Mouse (Mus musculus): ENCODE measurements around the gene Galntl6.
A peak's percentile ranks its signal among the peaks of the same experiment; 100 is the strongest.

Galntl6 gene

DNA sequence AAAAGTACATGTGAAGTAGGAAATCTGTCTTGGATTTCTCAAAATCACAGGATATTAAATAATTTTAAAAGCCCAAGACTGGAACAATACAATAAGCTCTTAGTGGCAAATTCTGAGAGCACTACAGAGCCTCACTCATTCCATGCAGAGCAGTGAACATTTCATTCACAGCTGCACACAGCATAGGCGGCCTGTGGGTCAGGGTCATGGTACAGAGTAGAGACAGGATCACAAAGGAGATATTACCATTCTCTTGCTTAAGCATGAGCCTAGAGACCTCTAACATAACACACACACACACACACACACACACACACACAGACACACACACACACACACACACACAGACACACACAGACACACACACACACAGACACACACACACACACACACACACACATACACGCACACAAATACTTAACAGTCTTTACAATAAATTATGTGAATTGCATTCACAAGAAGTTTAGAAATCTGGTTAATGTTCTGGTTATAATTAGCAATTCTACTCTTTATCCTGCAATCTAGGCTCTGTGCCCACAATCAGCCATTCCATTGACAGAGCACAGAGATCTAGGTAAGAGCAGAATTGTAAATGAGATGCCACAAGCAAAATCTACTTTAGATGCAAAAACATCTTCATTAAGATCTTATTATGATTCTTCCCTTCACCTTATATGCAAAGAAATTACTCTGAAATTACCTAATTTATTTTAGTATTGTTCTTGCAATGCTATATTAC, 653.7 kb downstream of the Galntl6 start:
- DNase-seq (ENCODE audit: low spot score in 2 of 2): no peak

DNA sequence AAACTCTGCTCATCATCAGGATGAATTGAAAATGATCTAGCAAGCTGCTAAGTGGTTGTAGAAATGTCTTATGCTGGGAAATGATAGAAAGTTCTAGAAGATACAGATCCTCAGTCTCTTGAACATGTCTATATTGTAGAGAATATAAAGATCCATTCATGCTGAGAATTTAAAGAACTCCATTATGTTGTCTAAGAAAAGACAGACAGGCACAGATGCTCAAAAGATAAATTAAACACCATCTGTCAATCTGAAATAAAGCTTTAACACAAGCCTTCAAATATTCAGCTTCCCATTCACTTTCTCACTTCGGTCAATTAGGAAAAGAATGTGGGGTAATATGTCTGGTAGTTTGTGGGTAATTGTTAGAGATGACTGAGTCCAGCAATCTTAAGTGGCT, 658.8 kb downstream of the Galntl6 start:
- no peak for DNase-seq (ENCODE audit: low spot score in 2 of 2)

DNA sequence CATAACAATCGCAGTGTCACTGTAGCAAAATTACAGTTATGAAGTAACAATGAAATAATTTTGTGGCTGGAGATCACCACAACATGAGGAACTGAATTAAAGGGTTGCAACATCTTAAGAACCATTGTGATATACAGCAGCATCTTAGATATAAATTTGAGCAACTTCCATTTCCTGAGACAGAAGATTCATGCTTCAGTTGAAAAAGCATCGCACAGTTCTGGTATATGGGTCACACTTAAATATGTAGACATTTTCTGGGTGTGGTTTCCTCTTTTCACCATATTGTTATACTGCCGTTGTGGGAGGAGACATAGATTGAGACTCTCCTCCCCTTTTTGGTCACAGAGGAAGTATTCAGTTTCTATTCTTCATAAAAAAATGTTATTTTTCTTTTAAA, 667.6 kb downstream of the Galntl6 start:
- no peak for DNase-seq (ENCODE audit: low spot score in 2 of 2)

DNA sequence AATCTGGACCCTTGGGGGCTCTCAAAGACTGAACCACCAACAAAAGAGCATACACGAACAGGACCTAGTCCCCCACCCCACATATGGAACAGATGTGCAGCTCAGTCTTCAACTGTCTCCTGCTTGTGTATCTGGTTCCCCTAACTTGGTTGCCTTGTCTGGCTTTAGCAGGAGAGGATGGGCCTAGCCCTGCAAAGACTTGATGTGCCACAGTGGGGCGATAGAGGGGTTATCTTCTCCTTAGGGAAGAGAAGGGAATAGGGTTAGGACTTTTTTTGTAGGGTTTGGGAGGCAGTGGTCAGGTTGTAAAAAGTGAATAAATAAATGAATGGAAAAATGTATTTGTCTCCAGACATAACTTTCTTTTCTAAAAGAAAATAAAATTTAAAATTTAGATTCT, 678.2 kb downstream of the Galntl6 start:
- no peak for DNase-seq (ENCODE audit: low spot score in 2 of 2)

DNA sequence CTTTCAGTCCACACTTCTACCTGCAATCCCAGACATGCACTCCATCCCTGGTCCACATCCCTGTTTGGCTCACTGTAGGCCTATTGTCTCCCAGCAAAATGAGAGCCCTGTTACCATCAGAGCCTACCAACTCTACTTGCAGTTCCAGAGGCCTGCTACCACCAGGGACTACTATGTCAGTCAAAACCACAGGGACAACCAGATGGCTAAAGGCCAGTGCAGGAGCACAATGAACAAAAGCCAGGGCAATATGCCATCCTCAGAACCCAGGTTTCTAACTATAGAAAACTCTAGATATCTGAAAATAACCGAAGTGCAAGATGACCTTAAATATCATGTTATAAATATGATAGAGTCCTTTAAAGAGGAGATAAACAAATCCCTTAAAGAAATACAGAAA, 683.7 kb downstream of the Galntl6 start:
- no peak for DNase-seq (ENCODE audit: low spot score in 2 of 2)

DNA sequence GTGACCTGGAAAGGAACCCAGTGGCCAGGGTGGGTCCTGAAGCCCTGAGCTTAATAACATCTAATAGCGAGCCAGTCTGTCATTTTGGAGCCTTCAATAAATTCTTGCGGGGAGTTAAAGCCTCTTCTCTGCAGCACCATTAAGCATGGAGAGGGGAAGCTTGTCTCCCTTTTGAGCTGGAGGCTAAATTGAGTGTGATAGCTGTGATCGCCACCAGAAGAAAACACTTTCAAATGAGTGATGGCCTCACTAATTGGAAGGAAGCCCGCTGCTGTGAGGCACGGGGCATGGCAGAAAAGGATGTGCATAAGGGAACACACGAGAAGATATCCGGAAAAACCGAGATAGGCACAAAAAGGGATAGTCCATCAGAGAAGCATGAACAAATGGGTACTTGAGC, 694.6 kb downstream of the Galntl6 start:
- DNase-seq (ENCODE audit: low spot score in 2 of 2): no peak

DNA sequence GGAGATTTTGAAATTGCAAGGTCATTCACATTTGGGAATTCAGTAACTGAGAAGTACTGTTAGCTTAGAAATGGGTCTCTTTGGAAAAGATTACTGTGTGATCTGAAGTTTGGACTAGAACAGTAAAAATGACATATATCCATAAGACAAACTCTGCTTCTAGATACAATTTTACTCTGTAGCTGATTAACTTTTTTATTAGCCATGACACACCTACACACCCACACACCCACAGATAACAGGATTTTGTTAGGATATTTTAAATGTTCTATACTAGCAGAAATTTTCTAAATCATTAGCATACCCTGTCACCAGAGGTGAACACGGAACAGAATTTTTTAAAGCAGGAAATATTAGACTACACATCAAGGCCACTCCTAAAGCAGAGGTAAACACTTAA, 722.7 kb downstream of the Galntl6 start:
- no peak for DNase-seq (ENCODE audit: low spot score in 2 of 2)

DNA sequence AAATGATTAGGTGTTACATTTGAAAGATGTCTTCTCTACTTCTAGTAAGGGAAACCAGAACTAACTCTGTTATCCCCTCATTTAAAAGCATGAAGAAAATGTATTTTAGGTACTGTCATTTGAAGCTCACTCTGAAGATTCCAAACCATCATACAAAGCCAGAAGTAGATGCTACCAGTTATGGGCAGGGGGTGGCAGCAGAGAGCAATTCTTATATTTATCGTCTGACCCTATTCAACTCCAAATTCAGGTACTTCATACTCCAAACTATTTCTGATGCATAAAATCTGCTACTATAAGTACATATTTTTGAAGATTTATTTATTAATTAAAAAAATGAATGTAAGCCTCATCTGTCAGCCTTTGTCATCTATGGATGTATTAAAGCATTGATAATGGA, 765.5 kb downstream of the Galntl6 start:
- peak; percentile 31 to 75 for DNase-seq (ENCODE audit: low spot score in 2 of 2)

DNA sequence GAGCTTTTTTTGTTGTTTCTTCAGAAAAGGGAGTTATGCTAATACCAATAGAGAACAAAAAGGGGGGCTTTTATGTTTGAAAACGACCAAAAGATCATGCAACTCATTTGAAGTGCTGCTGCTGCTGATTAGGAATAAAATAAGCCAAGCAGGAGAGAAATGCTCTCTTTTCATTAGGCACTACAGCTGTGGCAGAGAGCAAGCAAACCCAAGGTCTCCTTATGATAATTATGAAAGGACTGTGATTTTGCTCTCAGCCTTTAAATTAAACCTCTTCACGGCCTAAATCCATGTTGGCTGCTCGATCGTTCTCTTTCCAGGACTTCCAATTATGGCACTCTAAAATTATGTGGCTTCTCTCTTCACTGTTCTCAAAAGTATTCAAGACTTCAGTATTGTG, 825.7 kb downstream of the Galntl6 start:
- no peak for DNase-seq (ENCODE audit: low spot score in 2 of 2)

DNA sequence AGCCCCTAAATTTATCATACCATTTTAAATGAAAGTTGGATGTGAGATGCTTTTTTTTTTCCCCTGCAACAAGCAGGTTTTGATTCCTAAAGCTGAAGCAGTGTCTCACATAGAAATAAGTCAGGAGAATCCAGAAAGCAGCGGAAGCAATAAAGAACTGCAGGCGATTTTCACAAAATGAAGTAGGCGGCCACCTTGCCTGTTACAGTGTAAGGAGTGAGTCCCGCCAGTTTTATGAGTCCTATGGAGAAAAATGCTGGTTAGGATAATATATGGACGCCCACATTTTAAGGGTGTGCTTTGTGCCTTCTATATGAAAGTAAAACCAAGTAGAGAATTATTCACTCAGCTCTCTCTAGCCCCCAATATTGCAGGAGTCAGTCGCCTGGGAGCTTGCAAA, 827.5 kb downstream of the Galntl6 start:
- peak in 1 of 2 experiments; percentile 57 for DNase-seq (ENCODE audit: low spot score in 2 of 2)

DNA sequence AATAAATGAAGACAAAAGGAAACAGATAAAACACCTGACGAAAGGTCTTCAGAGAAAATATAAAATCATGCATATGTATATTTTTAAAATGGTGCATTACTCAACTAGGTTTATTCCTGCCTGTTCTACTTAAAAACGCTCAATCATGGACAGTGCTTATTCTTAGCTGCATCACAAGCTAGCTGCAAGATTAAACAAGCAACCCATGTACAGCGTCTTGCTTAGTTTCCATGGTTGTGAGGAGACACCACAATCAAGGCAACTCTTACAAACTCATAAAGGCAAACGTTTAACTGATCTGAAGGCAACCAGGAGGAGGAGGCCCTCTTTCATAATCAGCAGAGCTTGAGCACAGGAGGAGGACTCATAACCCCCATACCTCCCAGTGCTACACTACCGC, 830.7 kb downstream of the Galntl6 start:
- DNase-seq (ENCODE audit: low spot score in 2 of 2): peak in 1 of 2 experiments; percentile 10

DNA sequence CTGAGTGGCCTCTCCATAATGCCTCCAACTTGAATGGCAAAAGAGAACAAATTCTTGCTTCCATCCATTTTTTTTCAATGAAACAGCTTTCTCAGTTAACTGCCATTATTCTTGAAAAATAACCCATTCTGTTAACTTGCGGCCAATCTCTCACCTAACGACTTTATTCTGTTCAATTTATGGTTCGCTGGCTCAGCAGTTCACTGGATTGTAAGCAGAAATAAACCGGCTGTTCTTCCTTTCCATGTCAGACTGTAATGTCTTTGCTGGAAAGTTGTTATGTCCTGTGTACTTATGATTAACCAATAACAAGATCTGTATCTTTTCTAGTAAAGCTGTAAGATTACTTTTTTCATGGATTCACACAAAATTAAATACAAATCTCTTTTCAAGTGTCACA, 837.8 kb downstream of the Galntl6 start:
- no peak for DNase-seq (ENCODE audit: low spot score in 2 of 2)

DNA sequence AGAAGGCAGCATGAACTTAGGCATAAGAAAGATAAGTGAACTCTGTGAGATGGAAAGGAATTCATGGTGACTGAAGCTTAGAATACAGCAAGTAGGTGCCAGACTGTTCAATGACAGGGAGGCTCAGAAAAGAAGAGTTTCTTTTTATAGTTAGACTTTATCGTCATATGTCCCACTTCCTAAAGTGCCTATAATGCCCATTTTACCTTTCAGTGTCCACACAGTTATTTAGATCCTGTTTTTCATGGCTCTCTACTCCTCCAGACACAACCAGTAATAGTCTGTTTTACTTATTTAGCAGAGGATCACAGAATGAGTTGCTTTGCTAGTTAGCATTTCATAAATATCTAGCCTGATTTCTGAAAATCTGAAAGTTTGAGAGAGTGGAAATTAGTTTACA, 838.7 kb downstream of the Galntl6 start:
- DNase-seq (ENCODE audit: low spot score in 2 of 2): no peak

DNA sequence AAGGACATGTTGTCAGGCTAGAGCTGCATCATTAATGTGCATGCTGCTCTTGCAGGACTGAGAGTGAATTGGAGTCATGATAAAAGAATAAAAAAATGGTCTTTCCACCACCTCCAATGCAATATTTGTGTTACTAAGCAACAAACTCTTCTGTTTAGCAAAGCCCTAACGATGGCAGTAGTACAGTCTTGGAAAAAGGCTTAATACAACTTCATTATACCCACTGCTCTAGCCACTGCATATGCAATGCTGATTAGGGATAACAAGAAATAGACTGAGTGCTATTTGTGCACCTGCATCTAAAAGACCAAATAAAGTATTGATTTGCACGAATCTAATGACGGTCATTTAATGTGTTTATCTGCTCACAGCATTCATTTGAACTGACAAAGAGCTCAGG, 880.2 kb downstream of the Galntl6 start:
- no peak for DNase-seq (ENCODE audit: low spot score in 2 of 2)

DNA sequence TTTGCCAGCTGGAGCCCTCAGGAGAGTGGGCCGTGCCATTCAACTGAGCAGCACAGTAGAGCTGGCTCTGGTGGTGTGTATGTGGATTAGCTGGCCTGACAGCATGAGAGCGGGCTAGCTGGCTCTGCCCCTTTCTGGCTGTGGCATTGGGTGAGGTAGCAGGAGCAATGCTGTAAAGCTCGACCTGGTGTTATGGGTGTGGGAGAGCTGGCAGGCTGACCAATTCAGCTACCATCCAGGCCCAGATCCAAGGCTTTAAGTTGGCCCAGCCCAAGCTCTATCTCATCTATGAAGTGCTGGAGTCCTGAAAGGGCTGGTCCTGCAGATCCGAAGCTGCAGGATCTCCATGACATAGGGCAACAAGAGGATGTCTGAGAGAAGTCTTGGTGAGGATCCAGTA, 886.9 kb downstream of the Galntl6 start:
- no peak for DNase-seq (ENCODE audit: low spot score in 2 of 2)

DNA sequence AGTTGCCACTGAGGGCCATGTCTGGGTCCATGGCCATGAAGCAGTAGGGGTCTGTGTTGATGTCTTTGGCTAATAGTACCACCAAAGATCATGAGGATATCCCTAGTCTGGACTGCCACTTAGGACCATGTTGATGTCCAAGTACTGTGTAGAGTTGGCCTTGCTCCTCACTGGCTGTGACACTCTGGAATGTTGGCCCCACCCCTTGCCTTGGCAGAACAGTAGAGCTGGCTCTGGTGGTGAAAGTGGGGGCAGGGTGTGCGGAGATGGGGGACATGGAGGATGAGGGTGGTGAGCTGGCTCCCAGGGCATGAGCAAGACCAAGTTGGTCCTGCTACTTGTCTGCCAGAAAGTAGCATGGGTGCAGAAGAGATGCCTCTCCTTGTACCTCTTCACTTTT, 887.3 kb downstream of the Galntl6 start:
- DNase-seq (ENCODE audit: low spot score in 2 of 2): no peak

DNA sequence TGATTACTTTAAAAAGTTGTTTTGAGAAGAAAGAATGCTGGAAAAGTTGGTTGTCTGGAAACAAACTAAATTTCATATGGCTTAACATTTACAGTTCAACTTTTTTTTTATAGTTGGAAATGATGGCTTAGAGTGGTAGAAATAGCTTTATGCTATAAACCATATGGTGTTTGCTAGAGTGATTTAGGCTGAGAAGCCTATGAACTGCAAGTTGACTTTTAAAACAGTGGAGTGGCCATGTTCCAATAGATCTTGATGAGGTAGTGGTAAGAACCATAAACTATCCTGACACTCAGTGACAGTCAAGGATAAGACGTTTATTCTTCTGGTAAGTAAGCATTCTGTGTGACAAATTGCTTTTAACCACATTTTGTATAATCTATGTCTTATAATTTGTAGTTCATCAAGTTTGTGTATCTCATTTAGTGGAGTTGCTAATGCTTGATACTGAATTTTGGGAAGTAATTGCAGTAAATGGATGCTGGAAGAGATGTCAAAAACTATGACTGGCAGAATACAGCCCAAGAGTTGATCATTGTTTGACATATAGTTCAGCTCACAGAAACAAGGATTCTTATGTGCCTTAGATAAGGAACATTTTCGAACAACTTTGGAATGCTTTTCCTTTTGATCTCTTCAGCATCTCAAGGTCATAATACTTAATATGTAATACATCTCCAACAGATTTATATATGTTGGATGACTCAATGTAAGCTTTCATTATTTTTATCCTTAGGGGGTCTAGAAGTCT, 888.8 kb downstream of the Galntl6 start:
- DNase-seq (ENCODE audit: low spot score in 2 of 2): no peak

DNA sequence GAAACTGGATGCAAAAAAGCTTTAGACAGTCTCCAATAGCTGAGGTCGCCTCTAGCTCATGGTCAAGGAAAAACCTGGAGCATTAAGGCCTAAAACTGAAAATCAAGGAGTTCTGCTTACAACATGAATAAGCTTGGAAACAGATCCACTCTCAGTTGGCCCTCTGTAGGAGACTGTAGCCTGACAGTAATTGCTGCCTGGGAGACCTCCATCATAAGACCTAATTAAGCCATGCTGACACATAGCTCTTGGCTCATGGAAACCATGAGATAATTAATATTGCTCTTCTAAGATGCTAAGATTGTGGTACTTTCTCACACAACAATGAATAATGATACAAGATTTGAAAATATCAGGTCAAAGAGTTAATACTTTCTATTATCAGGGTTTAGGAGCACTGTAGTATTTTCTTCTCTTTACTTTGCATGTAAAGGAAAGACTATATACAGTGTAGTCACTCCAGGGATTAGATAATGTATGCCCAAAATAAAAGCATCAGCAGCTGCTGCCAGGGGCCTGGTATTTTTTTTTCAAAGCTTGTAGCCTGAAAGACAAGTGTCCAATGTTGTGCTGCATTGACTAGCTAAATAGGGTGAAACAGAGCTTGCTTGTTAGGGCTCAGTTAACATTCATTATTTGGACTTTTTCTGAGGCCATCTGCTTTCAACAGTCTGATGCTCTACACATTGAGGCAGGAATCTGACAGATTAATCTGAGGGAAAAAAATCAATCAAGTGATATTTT, 922.8 kb downstream of the Galntl6 start:
- DNase-seq (ENCODE audit: low spot score in 2 of 2): peak in 1 of 2 experiments; percentile 14

DNA sequence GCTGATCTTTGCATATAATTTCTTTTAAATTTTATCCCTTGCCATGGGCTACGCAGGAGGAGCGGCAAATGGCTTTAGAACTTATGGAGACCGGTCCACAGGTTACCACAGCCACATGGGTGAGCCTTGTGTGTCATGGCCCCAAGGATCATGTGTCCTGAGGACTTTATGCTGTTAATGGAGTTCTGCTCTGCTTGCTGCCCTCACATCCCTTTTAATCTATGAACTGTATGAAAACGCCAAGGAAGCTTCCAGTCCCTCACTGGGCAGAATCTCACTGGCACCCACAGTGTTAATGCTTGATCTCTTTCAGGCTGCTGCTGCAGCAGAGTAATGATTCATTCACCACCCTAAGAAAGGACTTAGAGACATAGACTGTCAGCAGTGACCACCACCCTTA, 935.1 kb downstream of the Galntl6 start:
- DNase-seq (ENCODE audit: low spot score in 2 of 2): no peak

DNA sequence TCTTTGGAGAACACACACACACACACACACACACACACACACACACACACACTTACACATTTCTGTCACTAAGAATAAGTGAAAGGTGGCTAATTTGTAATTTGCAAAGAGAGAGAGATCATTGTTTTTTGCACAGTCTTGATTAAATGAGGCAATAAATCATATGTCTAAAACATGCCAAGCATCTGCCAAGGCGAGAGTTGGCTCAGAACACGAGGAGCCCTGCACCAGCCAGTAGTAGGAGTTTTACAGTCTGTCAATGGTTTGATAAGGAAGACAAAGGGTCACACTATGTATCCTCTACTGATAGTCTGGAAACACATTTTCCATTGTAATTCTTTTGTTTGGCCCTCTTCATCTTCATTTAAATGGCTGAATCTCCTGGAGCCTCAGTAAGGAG, 938.3 kb downstream of the Galntl6 start:
- no peak for DNase-seq (ENCODE audit: low spot score in 2 of 2)

DNA sequence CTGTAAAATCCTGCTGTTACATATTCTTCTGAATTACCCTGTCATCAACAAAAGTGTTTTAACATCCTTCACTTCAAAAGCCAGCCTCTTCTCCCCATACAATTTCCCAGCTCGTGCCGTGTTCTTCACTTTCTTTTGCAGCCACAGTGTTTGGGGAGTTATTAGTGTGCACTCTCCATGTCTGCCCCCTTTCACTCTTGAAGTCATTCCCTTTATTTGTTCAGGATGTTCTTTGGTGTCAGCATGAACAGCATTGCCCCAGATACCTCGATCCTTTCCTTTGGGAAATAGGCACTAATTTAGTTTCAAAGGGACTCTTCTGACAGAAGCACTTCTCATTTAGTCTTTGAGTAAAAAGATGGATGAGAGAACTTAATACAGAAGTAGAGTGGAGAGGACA, 939.6 kb downstream of the Galntl6 start:
- DNase-seq (ENCODE audit: low spot score in 2 of 2): no peak

DNA sequence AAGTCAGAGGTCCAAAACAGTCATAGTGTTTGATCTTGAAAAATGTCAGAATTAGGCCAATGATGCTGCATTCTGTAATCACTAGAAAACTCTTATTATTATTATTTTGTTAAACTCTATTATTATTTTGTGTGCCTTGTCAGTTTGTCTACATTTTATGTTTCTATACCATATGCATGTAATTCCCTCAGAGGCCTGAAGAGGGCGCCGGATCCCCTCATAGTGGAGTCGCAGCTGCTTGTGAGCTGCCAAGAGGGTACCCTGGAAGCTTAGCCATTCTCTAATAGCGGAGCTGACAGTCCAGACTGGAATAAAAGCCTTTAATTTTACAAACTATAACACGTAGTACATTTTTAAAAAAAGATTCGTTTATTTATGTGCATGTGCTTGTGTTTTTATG, 945.8 kb downstream of the Galntl6 start:
- DNase-seq (ENCODE audit: low spot score in 2 of 2): no peak

DNA sequence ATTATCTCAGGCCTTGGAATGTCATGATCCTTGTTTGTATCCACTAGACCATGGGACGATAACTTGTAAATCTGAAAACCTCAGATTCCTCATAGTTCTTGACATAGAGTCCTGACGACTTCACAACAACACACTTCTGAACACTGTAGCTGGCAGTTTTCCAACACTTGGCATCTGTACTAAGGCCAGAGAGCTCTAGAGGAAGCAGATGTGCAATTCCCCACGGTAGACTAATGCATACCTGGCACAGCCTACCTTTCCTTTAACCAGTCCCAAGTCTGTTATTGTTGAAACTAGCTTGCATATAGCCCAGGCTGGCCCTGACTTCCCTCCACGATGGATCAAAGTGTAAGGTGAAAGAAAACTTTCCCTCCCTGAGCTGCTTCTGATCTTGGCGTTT, 946.9 kb downstream of the Galntl6 start:
- no peak for DNase-seq (ENCODE audit: low spot score in 2 of 2)
